Mouse (Mus musculus) lung, postnatal 0 days (tissue): ENCODE data around the gene Olfr969. TPM values are rescaled to one million over a fixed set of nuclear protein-coding genes. Genes with fewer than 3 reads are reported as not detected.
"Not testable (repeated sequence)": the region's sequence is repeated elsewhere in the genome, so short reads cannot be mapped to it uniquely, and the experiment has no call there.

ENCODE experiments used
- ATAC-seq: fragments of 200-750 bp; cut with Nextera tagmentation; 2 replicates; pipeline ENCODE4 v1.8.0; 2017; ENCODE audit warnings: moderate library complexity
- DNase-seq: peaks from one replicate; pipeline ENCODE4 v3.0.0-alpha.2; 2016; ENCODE audit warnings: low spot score
- H3K27ac ChIP-seq: fragments of 300-500 bp; sonication (generic); 2 replicates; pipeline ENCODE4 v1.5.1; 2014; ENCODE audit warnings: antibody characterized with exemption, mild to moderate bottlenecking, low read length, mixed read lengths
- H3K27me3 ChIP-seq: fragments of 300-500 bp; sonication (generic); replicated peaks from 2 replicates; pipeline ENCODE4 v1.6.1; 2014; ENCODE audit warnings: low read length, mixed read lengths; ENCODE audit not compliant: insufficient read depth
- H3K36me3 ChIP-seq: fragments of 300-500 bp; sonication (generic); 2 replicates; pipeline ENCODE4 v1.6.1; 2014; ENCODE audit warnings: low read length, mixed read lengths; ENCODE audit not compliant: insufficient read depth
- H3K4me1 ChIP-seq: fragments of 300-500 bp; sonication (generic); 2 replicates; pipeline ENCODE4 v1.6.1; 2014; ENCODE audit warnings: antibody characterized with exemption, low read depth, low read length, mixed read lengths; ENCODE audit not compliant: insufficient read depth
- H3K4me2 ChIP-seq: fragments of 300-500 bp; sonication (generic); replicated peaks from 2 replicates; pipeline ENCODE4 v1.6.1; 2014; ENCODE audit warnings: low read depth, mild to moderate bottlenecking, low read length, moderate library complexity, mixed read lengths
- H3K4me3 ChIP-seq: fragments of 300-500 bp; sonication (generic); 2 replicates; pipeline ENCODE4 v1.5.1; 2014; ENCODE audit warnings: low read depth, low read length
- H3K9ac ChIP-seq: fragments of 300-500 bp; sonication (generic); replicated peaks from 2 replicates; pipeline ENCODE4 v1.6.1; 2014; ENCODE audit warnings: low read depth, mild to moderate bottlenecking
- H3K9me3 ChIP-seq: fragments of 300-500 bp; sonication (generic); 2 replicates; pipeline ENCODE4 v1.6.1; 2016; ENCODE audit warnings: low read length, mixed read lengths
- CTCF ChIP-seq: IDR thresholded peaks from 2 replicates; pipeline ENCODE4 v1.5.1; 2016; ENCODE audit warnings: antibody characterized with exemption, mild to moderate bottlenecking
- EP300 ChIP-seq: IDR thresholded peaks from 2 replicates; pipeline ENCODE4 v1.6.1; 2016; ENCODE audit warnings: antibody characterized with exemption, mild to moderate bottlenecking, control low read depth
- WGBS: fragments of 180-500 bp; shearing (Covaris S2); extraction: QIAGEN DNeasy Blood & Tissue Kit; methylation state at CpG from one replicate; pipeline ENCODE4 v1.1.7; 2014; 5-methylcytosine and 5-hydroxymethylcytosine counted together
- polyA plus RNA-seq: library from polyadenylated mRNA; unstranded; fragments of >200 nt; fragmentation: Nextera tagmentation; extraction: Ambion mirVana; gene quantifications from 2 replicates; pipeline ENCODE4 v1.2.1, GENCODE M21; 2015

Gene Olfr969
- not detected in 2 replicates for polyA plus RNA-seq

- no peak within 1 kb of the TSS for H3K9ac ChIP-seq
- no peaks in the 10 kb centered on the region for H3K4me1 ChIP-seq
- DNase-seq (no peak), ATAC-seq (no peak)
- no peaks in the 10 kb centered on the region for H3K36me3 ChIP-seq
- H3K4me3 ChIP-seq = no peak within 1 kb of the TSS
- 60% methylated on average over 2 of the region's 2 CpGs for WGBS
- no peak within 1 kb of the TSS for H3K27ac ChIP-seq
- H3K9me3 ChIP-seq = no peaks in the 10 kb centered on the region
- TF ChIP-seq EP300 (no peak), CTCF (no peak)
- H3K27me3 ChIP-seq = no peaks in the 10 kb centered on the region
- H3K4me2 ChIP-seq = no peak within 1 kb of the TSS
These were observed at the start of gene Olfr969 for GRCm38 (mm10) chr9:39790558-39790957. Gene Olfr969, plus strand, starts transcription at chr9:39790945.

GRCm38 (mm10) chr9:39745949-39746348 lies 44.8 kb upstream of the Olfr969 start, which contains the start of gene Olfr967:
Gene Olfr967, plus strand, starts transcription at chr9:39746249.
- no peak within 1 kb of the TSS for H3K27ac ChIP-seq
- no peaks in the 10 kb centered on the region for H3K27me3 ChIP-seq
- DNase-seq (no peak), ATAC-seq (no peak)
- no peaks in the 10 kb centered on the region for H3K9me3 ChIP-seq
- H3K4me2 ChIP-seq = no peak within 1 kb of the TSS
- H3K36me3 ChIP-seq = no peaks in the 10 kb centered on the region
- H3K9ac ChIP-seq = no peak within 1 kb of the TSS
- H3K4me3 ChIP-seq = no peak within 1 kb of the TSS
- H3K4me1 ChIP-seq = no peaks in the 10 kb centered on the region
- TF ChIP-seq EP300 = no peak

GRCm38 (mm10) chr9:39746428-39746827 lies 44.3 kb upstream of the Olfr969 start:
- ATAC-seq (no peak), DNase-seq (no peak)
- Histone ChIP-seq H3K27ac (no peak overlapping the region), H3K36me3 (no peaks in the 10 kb centered on the region), H3K4me1 (no peaks in the 10 kb centered on the region), H3K9ac (no peak overlapping the region), H3K4me3 (no peak overlapping the region), H3K9me3 (no peaks in the 10 kb centered on the region), H3K27me3 (no peaks in the 10 kb centered on the region), H3K4me2 (no peak overlapping the region)
- WGBS = 69% methylated on average over 1 of the region's 1 CpGs
- TF ChIP-seq EP300 = no peak
- TF ChIP-seq CTCF = no peak

- H3K4me3 ChIP-seq = no peak within 1 kb of the TSS
- H3K27me3 ChIP-seq = no peaks in the 10 kb centered on the region
- TF ChIP-seq CTCF = no peak
- no peak for TF ChIP-seq EP300
- no peak for DNase-seq
- no peaks in the 10 kb centered on the region for H3K9me3 ChIP-seq
- H3K4me1 ChIP-seq = no peaks in the 10 kb centered on the region
- H3K4me2 ChIP-seq = no peak within 1 kb of the TSS
- ATAC-seq = no peak
- no peak within 1 kb of the TSS for H3K27ac ChIP-seq
- no peak within 1 kb of the TSS for H3K9ac ChIP-seq
- 65% methylated on average over 1 of the region's 1 CpGs for WGBS
- no peaks in the 10 kb centered on the region for H3K36me3 ChIP-seq
These were observed 7.6 kb upstream of the Olfr969 start, which contains the start of gene Olfr968 for GRCm38 (mm10) chr9:39783153-39783552. Gene Olfr968, minus strand, starts transcription at chr9:39783253.

GRCm38 (mm10) chr9:39808560-39808959 lies 17.8 kb downstream of the Olfr969 start, which contains the start of gene Olfr970:
Gene Olfr970, plus strand, starts transcription at chr9:39808860.
- Histone ChIP-seq H3K27me3 (no peaks in the 10 kb centered on the region), H3K4me1 (no peaks in the 10 kb centered on the region), H3K27ac (no peak within 1 kb of the TSS), H3K36me3 (no peaks in the 10 kb centered on the region), H3K4me2 (no peak within 1 kb of the TSS), H3K9ac (no peak within 1 kb of the TSS), H3K9me3 (no peaks in the 10 kb centered on the region), H3K4me3 (no peak within 1 kb of the TSS)
- no peak for TF ChIP-seq EP300
- no peak for TF ChIP-seq CTCF
- DNase-seq (no peak), ATAC-seq (no peak)
- 62% methylated on average over 4 of the region's 4 CpGs for WGBS

- not testable (repeated sequence) for H3K36me3 ChIP-seq, H3K4me3 ChIP-seq, H3K9me3 ChIP-seq, H3K27ac ChIP-seq, H3K4me2 ChIP-seq, H3K9ac ChIP-seq, H3K4me1 ChIP-seq, ATAC-seq, DNase-seq, H3K27me3 ChIP-seq
- 85% methylated on average over 1 of the region's 2 CpGs for WGBS
These were observed 45.8 kb downstream of the Olfr969 start, which contains the start of gene Olfr971 for GRCm38 (mm10) chr9:39836576-39836975. Gene Olfr971, plus strand, starts transcription at chr9:39836876.

Other genes with a start within 250 kb of the Olfr969 start
- not detected in 2 replicates for gene Olfr958, start 236.9 kb upstream of the Olfr969 start, polyA plus RNA-seq
- gene Olfr959, start 215.4 kb upstream of the Olfr969 start, polyA plus RNA-seq = not detected in 2 replicates
- gene AW551984, start 186.5 kb upstream of the Olfr969 start, polyA plus RNA-seq = 1.4 and 1.7 TPM in 2 replicates
- not detected in 2 replicates for gene Olfr148, start 180.3 kb upstream of the Olfr969 start, polyA plus RNA-seq
- not detected in 2 replicates for gene Olfr960, start 169.6 kb upstream of the Olfr969 start, polyA plus RNA-seq
- gene Olfr961, start 145.9 kb upstream of the Olfr969 start, polyA plus RNA-seq = not detected in 2 replicates
- gene Olfr963, start 123.7 kb upstream of the Olfr969 start, polyA plus RNA-seq = not detected in 2 replicates
- not detected in 2 replicates for gene Olfr149, start 83.8 kb upstream of the Olfr969 start, polyA plus RNA-seq
- gene Olfr965, start 79.6 kb upstream of the Olfr969 start, polyA plus RNA-seq = not detected in 2 replicates
- gene Olfr150, start 60.0 kb upstream of the Olfr969 start, polyA plus RNA-seq = not detected in 2 replicates
- gene Olfr967, start 44.7 kb upstream of the Olfr969 start, polyA plus RNA-seq = not detected in 2 replicates
- gene Olfr968, start 7.7 kb upstream of the Olfr969 start, polyA plus RNA-seq = not detected in 2 replicates
- not detected in 2 replicates for gene Olfr970, start 17.9 kb downstream of the Olfr969 start, polyA plus RNA-seq
- not detected in 2 replicates for gene Olfr971, start 45.9 kb downstream of the Olfr969 start, polyA plus RNA-seq
- not detected in 2 replicates for gene Olfr972, start 75.5 kb downstream of the Olfr969 start, polyA plus RNA-seq
- not detected in 2 replicates for gene Olfr229, start 116.4 kb downstream of the Olfr969 start, polyA plus RNA-seq
- gene Olfr974, start 146.6 kb downstream of the Olfr969 start, polyA plus RNA-seq = not detected in 2 replicates
- gene Olfr975, start 161.1 kb downstream of the Olfr969 start, polyA plus RNA-seq = not detected in 2 replicates
- gene Olfr976, start 170.2 kb downstream of the Olfr969 start, polyA plus RNA-seq = not detected in 2 replicates
- not detected in 2 replicates for gene Olfr978, start 201.2 kb downstream of the Olfr969 start, polyA plus RNA-seq
- gene Olfr979, start 212.5 kb downstream of the Olfr969 start, polyA plus RNA-seq = not detected in 2 replicates
- not detected in 2 replicates for gene Olfr980, start 218.6 kb downstream of the Olfr969 start, polyA plus RNA-seq
- gene Olfr981, start 230.5 kb downstream of the Olfr969 start, polyA plus RNA-seq = not detected in 2 replicates